Mouse (Mus musculus) erythroblast, embryonic 14.5 days (primary cell): ENCODE data around the gene Abca9.

Source experiments
- GATA1 ChIP-seq: IDR thresholded peaks from 2 replicates; pipeline ENCODE4 v1.6.1; 2012; ENCODE audit warnings: low read length, inconsistent platforms, mixed read lengths
- TAL1 ChIP-seq: IDR thresholded peaks from 3 replicates; pipeline ENCODE4 v1.6.1; 2012; ENCODE audit warnings: low read length, inconsistent platforms, mixed read lengths

- no peak for TF ChIP-seq GATA1
- no peak for TF ChIP-seq TAL1
These were observed 30.9 kb upstream of the Abca9 start for GRCm38 (mm10) chr11:110198882-110199281.
